Mouse (Mus musculus) myocyte (in vitro differentiated cells): ENCODE data around the gene Efna2.

Experiments used
- E2F4 ChIP-seq: IDR thresholded peaks from one replicate; pipeline ENCODE4 v1.6.1; 2011; ENCODE audit warnings: mild to moderate bottlenecking, control low read depth, moderate library complexity; ENCODE audit not compliant: insufficient read depth
- POLR2AphosphoS2 ChIP-seq: IDR thresholded peaks from one replicate; pipeline ENCODE4 v1.6.1; 2011; ENCODE audit warnings: low read depth, control low read depth; ENCODE audit not compliant: insufficient read length
- SRF ChIP-seq: IDR thresholded peaks from one replicate; pipeline ENCODE4 v1.6.1; 2011; ENCODE audit warnings: low read depth; ENCODE audit not compliant: control insufficient read depth, insufficient read length
- USF1 ChIP-seq: IDR thresholded peaks from one replicate; pipeline ENCODE4 v1.6.1; 2011; ENCODE audit warnings: low read depth, mild to moderate bottlenecking, control low read depth, moderate library complexity

DNA sequence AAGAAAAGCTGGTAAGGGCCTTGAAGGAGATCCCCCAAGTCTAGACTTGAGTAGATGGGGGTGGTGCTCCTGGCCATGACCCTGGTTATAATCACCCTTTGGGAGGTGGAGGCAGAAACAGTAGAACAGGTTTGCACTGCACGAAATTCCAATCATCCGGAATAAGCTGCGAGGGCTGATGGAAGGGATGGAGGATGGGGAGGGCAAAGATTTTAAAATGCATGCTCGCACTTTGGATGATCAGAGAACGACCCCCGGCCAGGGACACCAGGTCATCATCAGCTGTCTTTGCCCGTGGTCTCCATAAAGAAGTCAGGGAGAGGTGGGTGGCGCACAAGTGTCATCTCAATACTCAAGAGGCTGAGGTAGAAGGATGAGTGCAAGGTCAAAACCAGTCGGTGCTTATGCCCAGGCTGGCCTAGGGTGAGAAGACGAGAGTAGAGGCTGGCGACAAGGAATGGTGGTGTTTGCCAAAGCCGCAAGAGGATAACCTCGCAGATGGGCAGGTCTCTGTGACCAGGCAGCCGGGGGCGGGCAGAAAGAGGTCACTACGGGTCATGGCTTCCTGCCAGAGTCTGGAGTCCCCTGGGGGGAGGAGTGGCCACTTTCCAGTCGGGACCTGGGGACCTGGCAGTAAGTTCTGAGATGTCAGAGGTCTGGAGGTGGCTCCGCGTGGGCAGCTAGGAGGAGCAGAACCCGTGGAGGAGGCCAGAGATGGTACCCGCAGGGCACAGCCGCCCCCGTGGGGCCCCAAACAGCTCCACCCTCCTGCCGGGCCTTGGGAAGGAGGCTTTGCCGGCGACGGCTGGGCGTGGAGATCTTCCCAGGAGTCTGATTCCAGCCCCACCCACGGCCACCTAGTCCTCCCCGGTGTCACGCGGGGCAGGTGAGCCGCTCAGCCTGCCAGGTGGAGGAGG, 18.6 kb upstream of the Efna2 start:
- TF ChIP-seq SRF (peak; percentile 18), POLR2AphosphoS2 (peak; percentile 76), E2F4 (no peak), USF1 (no peak)
